Mouse (Mus musculus) hindbrain, postnatal 0 days (tissue): Measurements from ENCODE around the gene Mlc1. TPM values are rescaled to one million over a fixed set of nuclear protein-coding genes. Genes with fewer than 3 reads are reported as not detected.

ENCODE experiments used
- ATAC-seq: fragments of 200-750 bp; cut with Nextera tagmentation; 2 replicates; pipeline ENCODE4 v1.8.0; 2017; ENCODE audit warnings: mild to moderate bottlenecking, moderate TSS enrichment, moderate library complexity
- DNase-seq: peaks from one replicate; pipeline ENCODE4 v3.0.0-alpha.2; 2015; ENCODE audit warnings: low spot score
- H3K27ac ChIP-seq: fragments of 300-500 bp; sonication (generic); 2 replicates; pipeline ENCODE4 v1.5.1; 2014; ENCODE audit warnings: mild to moderate bottlenecking
- H3K27me3 ChIP-seq: fragments of 300-500 bp; sonication (generic); 2 replicates; pipeline ENCODE4 v1.6.1; 2014; ENCODE audit warnings: low read length, mixed read lengths; ENCODE audit not compliant: insufficient read depth
- H3K36me3 ChIP-seq: fragments of 300-500 bp; sonication (generic); 2 replicates; pipeline ENCODE4 v1.6.1; 2014; ENCODE audit warnings: low read length, mixed read lengths; ENCODE audit not compliant: insufficient read depth
- H3K4me1 ChIP-seq: fragments of 300-500 bp; sonication (generic); 2 replicates; pipeline ENCODE4 v1.6.1; 2014; ENCODE audit warnings: antibody characterized with exemption, low read length, mixed read lengths; ENCODE audit not compliant: insufficient read depth
- H3K4me2 ChIP-seq: fragments of 300-500 bp; sonication (generic); 2 replicates; pipeline ENCODE4 v1.6.1; 2014; ENCODE audit warnings: low read depth, mild to moderate bottlenecking, low read length, moderate library complexity, mixed read lengths
- H3K4me3 ChIP-seq: fragments of 300-500 bp; sonication (generic); 2 replicates; pipeline ENCODE4 v1.5.1; 2014; ENCODE audit warnings: low read length
- H3K9ac ChIP-seq: fragments of 300-500 bp; sonication (generic); replicated peaks from 2 replicates; pipeline ENCODE4 v1.6.1; 2014; ENCODE audit warnings: mild to moderate bottlenecking, low read length, moderate library complexity, mixed read lengths
- H3K9me3 ChIP-seq: fragments of 300-500 bp; sonication (generic); 2 replicates; pipeline ENCODE4 v1.6.1; 2016; ENCODE audit warnings: low read length, mixed read lengths
- CTCF ChIP-seq: IDR thresholded peaks from 2 replicates; pipeline ENCODE4 v1.5.1; 2016; ENCODE audit warnings: antibody characterized with exemption, control low read depth, low read depth
- WGBS: fragments of 180-500 bp; shearing (Covaris S2); extraction: QIAGEN DNeasy Blood & Tissue Kit; methylation state at CpG from one replicate; pipeline ENCODE4 v1.1.7; 2014; 5-methylcytosine and 5-hydroxymethylcytosine counted together
- polyA plus RNA-seq: library from polyadenylated mRNA; unstranded; fragments of >200 nt; fragmentation: Nextera tagmentation; extraction: Ambion mirVana; gene quantifications from 2 replicates; pipeline ENCODE4 v1.2.1, GENCODE M21; 2015
- total RNA-seq: library from RNA; depleted of rRNA; stranded (reverse); fragments of >200 nt; gene quantifications from 2 replicates; pipeline ENCODE4 v1.2.3, GENCODE M21; 2014

Gene Mlc1
- total and polyA plus RNA-seq, 2 experiments from 2014 or later = 72.5 to 111 TPM

DNA sequence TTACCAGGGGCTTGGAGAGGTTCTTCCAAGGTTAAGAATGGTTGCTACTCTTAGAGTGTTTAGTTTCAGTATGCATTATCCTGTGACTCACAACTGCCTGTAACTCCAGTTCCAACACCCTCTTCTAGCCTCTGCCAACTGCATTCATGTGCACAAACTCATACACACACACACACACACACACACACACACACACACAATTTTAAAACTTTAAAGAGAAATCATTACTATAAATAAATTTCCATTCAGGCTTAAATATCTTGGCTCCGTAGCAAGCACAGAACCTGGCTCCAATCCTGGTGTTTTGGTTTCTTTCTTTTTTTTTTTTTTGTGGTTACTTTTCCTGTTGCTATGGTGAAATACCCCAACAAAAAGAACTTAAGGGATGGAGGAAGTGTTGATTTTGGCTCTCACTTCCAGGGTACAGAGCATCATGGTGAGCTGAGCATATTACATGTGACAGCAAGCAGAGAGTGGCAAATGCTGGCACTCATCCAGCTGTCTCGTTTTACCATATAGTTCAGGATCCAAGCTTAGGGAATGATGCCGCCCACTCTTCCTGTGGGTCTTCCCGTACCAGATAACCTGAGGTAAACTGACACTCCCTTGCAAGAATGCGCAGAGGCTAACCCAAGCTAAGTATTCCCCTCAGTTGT, 34.8 kb downstream of the Mlc1 start:
- H3K27me3 ChIP-seq = no peaks in the 10 kb centered on the region
- no peaks in the 10 kb centered on the region for H3K9me3 ChIP-seq
- H3K36me3 ChIP-seq = no peaks in the 10 kb centered on the region
- no peak overlapping the region for H3K4me2 ChIP-seq
- peak; percentile 20 for DNase-seq
- no peak for TF ChIP-seq CTCF
- H3K9ac ChIP-seq = no peak overlapping the region
- WGBS = 69% methylated on average over 5 of the region's 5 CpGs
- H3K4me3 ChIP-seq = no peak overlapping the region
- ATAC-seq = no peak
- no peaks in the 10 kb centered on the region for H3K4me1 ChIP-seq
- H3K27ac ChIP-seq = no peak overlapping the region

DNA sequence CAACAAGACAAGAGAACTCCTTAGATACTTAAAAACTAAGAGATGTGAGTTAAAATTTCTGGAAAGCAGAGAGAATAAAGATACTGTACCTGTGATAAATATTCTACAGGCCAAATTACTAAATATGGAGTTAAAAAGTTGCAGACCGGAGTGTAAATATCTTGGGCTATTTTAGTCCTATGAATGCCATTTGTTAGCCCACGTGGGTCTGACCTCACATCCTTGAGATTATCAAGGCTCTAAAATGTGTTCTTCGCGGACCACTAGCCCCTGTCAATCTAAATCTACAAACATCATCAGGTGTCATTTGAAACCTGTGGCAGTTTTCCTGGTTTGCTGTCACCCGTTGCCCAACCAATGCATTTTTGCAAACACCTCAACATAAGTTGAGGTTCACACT, 36.0 kb downstream of the Mlc1 start:
- H3K4me3 ChIP-seq = no peak overlapping the region
- ATAC-seq (no peak), DNase-seq (no peak)
- H3K4me2 ChIP-seq = no peak overlapping the region
- H3K4me1 ChIP-seq = no peaks in the 10 kb centered on the region
- H3K27me3 ChIP-seq = no peaks in the 10 kb centered on the region
- H3K27ac ChIP-seq = no peak overlapping the region
- H3K9me3 ChIP-seq = no peaks in the 10 kb centered on the region
- 87% methylated on average over 5 of the region's 5 CpGs for WGBS
- H3K36me3 ChIP-seq = no peaks in the 10 kb centered on the region
- no peak overlapping the region for H3K9ac ChIP-seq
- no peak for TF ChIP-seq CTCF

DNA sequence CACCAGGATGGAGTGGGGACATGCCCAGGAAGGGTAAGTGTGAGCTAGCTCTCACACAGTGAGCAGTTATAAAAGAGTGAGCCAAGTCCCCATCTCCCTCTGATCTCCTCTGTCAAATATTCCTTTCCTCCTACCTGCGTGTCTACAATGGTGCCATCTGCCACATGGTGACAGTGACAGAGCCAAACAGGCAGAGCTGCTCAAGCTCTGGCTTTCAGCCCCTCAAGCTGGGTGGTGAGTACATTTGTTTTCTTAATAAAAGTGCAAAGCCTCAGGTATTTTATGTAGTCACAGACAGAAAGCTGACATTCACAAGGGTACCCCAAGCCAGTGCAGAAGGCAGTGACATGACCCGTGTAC, 41.5 kb downstream of the Mlc1 start:
- H3K27ac ChIP-seq = no peak overlapping the region
- H3K4me2 ChIP-seq = no peak overlapping the region
- H3K4me3 ChIP-seq = no peak overlapping the region
- DNase-seq (no peak), ATAC-seq (no peak)
- no peak for TF ChIP-seq CTCF
- H3K9me3 ChIP-seq = no peaks in the 10 kb centered on the region
- no peaks in the 10 kb centered on the region for H3K27me3 ChIP-seq
- no peaks in the 10 kb centered on the region for H3K4me1 ChIP-seq
- WGBS = 84% methylated on average over 2 of the region's 2 CpGs
- no peaks in the 10 kb centered on the region for H3K36me3 ChIP-seq
- H3K9ac ChIP-seq = no peak overlapping the region

DNA sequence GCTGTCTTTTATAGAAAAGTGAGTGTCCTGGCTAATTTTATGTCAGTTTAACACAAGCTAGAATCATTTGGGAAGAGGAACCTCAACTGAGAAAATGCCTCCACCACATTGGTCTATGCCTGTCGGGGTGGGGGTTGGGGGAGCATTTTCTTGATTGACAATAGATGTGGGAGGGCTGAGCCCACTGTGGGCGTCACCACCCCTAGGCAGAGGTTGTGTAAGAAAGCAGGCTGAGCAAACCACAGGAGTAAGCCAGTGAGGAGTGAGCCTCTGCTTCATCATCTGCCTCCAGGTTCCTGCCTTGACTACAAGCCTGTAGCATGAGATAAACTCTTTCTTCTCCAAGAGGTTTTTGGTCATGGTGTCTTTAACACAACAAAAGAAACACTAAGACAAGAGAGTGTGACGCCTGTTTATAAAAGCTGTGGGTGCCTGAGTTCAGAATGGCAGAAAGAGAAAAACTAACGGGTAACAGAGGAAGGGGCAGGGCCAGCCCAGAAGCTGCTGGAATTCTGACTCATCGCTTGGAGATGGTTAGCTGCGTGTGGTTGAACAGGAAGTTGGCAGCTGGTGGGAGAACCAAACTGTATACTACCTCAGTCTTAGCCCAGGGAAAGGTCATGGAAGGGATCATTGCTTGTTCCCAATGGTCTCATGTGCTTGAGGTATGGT, 42.1 kb downstream of the Mlc1 start:
- H3K27ac ChIP-seq = no peak overlapping the region
- 57% methylated on average over 6 of the region's 6 CpGs for WGBS

DNA sequence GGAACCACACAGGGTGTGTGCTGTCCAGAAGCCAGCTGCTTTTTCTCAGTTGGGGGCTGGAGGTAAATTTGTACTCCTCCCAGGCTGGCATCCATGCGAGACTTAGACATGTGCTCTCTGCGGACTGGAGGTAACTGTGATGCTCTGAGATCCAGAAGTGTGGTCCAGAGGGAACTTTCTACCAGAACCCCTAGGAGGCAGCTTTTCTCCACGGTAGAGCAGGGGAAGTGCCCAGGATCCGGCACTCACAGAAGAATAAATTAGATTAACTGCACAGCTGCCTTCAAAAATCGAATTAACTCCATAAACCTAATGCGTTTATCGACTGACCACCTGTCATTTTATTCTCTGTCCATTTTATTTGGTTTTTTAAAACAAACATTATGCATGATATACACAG, 44.7 kb downstream of the Mlc1 start:
- Histone ChIP-seq H3K36me3 (no peaks in the 10 kb centered on the region), H3K4me1 (no peaks in the 10 kb centered on the region), H3K4me2 (no peak overlapping the region), H3K27ac (no peak overlapping the region), H3K9me3 (no peaks in the 10 kb centered on the region), H3K4me3 (no peak overlapping the region), H3K27me3 (no peaks in the 10 kb centered on the region), H3K9ac (no peak overlapping the region)
- WGBS = 53% methylated on average over 7 of the region's 7 CpGs
- peak; percentile 51 for TF ChIP-seq CTCF
- no peak for ATAC-seq
- DNase-seq = peak; percentile 43

More for the DNA sequence above, 42.1 kb downstream of the Mlc1 start:
- no peak for ATAC-seq
- no peaks in the 10 kb centered on the region for H3K36me3 ChIP-seq
- no peak for TF ChIP-seq CTCF
- no peak overlapping the region for H3K4me3 ChIP-seq
- H3K4me2 ChIP-seq = no peak overlapping the region
- no peaks in the 10 kb centered on the region for H3K9me3 ChIP-seq
- H3K4me1 ChIP-seq = no peaks in the 10 kb centered on the region
- no peak for DNase-seq
- no peak overlapping the region for H3K9ac ChIP-seq
- no peaks in the 10 kb centered on the region for H3K27me3 ChIP-seq

DNA sequence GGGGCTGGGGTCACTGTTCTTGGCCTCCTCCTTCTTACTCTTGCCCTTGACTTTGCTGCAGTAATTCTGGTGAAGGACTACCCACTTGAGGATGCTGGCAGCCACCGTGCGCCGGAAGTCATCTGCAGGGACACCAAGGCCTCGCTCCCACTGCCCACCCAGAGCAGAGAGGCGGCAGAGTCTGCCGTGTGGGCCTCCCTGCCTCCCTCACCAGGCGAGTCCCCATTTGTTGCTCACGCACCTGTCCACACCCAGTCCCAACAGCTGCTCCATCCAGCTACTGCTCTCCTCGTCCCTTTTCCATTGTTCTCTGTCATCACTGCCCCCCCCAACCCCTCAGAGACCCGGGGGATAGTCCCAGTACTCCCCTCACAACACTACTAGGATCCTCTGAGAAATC, 46.1 kb downstream of the Mlc1 start:
- no peak for TF ChIP-seq CTCF
- no peak for ATAC-seq

DNA sequence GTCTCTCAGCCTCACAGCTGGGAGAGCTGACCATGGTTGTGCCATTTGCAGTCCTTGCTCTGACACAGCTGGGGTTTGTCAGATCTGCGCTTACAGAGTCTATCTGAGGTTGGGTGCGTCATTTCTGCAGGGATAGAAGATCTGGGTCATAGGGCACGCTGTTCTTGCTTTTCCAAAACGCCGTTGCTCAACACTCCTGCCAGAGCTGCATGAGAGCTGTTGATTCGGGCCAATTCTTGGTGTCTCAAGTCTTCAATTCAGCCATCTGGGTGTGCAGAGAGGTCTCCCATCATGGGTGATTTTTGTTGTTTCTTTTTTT, 56.9 kb downstream of the Mlc1 start:
- H3K27me3 ChIP-seq = no peaks in the 10 kb centered on the region
- no peak for ATAC-seq
- H3K4me1 ChIP-seq = no peaks in the 10 kb centered on the region
- H3K36me3 ChIP-seq = no peaks in the 10 kb centered on the region
- H3K9me3 ChIP-seq = no peaks in the 10 kb centered on the region
- no peak for DNase-seq
- H3K4me2 ChIP-seq = no peak overlapping the region
- H3K4me3 ChIP-seq = no peak overlapping the region
- H3K9ac ChIP-seq = no peak overlapping the region
- 78% methylated on average over 6 of the region's 6 CpGs for WGBS
- no peak for TF ChIP-seq CTCF
- no peak overlapping the region for H3K27ac ChIP-seq

More for the DNA sequence above, 46.1 kb downstream of the Mlc1 start:
- H3K4me1 ChIP-seq = no peaks in the 10 kb centered on the region
- H3K27ac ChIP-seq = no peak overlapping the region
- DNase-seq = no peak
- H3K9me3 ChIP-seq = no peaks in the 10 kb centered on the region
- H3K4me3 ChIP-seq = no peak overlapping the region
- H3K4me2 ChIP-seq = no peak overlapping the region
- H3K36me3 ChIP-seq = no peaks in the 10 kb centered on the region
- no peak overlapping the region for H3K9ac ChIP-seq
- WGBS = 85% methylated on average over 10 of the region's 10 CpGs
- no peaks in the 10 kb centered on the region for H3K27me3 ChIP-seq
